Mouse (Mus musculus): ENCODE measurements around the gene B9d1.

The B9d1 gene

GRCm38 (mm10) chr11:61504713-61505257 is at the start of gene B9d1:
Gene B9d1, plus strand, starts transcription at chr11:61505144.
- DNase-seq (ENCODE audit: low spot score in 2 of 2): peak; percentile 95 to 99

DNA sequence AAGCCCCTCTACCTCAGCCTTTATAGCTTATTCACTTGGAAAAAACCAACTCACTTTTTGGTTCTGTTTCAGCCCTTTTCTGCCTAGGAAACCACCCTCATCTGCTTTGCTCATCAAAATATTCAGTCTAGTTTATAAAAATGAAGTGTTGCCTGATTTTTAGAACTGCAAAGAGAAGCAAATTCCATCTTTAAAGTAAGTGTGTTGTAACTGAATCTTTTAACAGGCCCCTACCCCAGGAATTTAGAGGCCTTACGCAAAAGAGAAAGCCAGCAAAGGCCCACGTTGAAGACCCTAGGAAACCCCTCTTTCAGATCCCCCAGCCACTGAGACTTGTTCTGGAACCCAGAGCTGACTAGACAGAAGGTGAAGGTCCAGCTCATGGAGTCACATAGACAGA is 40.9 kb upstream of the B9d1 start:
- no peak for DNase-seq (ENCODE audit: low spot score in 2 of 2)

GRCm38 (mm10) chr11:61465422-61465821 is 39.5 kb upstream of the B9d1 start:
- no peak for DNase-seq (ENCODE audit: low spot score in 2 of 2)

DNA sequence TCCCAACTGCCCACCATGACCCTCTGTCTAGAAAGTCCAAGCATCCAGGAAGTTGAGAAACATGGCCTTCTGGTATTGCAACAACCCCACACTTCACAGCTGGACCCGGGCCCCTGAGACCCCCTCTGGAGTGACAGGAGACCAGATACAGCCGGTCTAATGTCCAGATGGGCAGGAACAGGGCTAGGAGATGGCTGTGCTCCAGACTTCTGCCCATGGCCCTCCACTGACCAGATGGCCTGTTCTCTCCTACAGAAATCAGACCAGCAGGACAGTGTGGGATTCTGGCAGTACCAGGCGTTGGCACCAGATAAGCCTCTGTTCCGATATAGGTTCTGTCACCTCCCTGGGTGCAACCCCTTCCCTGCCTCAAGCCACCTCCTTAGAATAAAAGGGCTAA is 36.4 kb upstream of the B9d1 start:
- no peak for DNase-seq (ENCODE audit: low spot score in 2 of 2)

DNA sequence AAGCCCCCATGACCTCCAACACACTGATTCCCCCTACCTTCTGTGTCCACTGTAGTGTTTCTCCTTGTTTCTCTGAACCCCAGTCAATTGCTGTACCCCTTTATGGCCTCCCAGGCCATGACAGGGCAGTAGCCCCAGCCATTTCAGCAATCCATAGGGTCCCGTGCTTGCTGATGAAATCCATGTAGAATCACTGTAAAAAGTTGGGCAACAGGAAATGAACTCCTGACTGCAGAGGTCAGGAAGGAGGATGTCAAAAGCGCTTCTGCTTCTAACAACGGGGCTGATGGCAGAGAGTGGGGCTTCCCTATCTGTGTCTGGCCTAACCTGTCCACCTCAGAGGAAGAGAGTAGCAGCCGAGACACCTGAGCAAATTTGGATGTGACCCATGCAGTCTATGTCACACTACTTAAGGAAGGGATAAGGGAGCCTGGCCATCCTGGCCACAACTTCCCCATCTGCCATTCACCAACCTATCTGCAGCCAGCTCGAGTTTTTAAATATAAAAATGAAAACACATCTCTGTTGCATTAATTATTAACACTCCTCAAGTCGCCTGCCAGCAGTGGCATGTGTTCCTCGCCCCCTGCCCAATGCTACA is 35.5 kb upstream of the B9d1 start:
- DNase-seq (ENCODE audit: low spot score in 2 of 2): no peak

GRCm38 (mm10) chr11:61470880-61471279 is 34.1 kb upstream of the B9d1 start:
- no peak for DNase-seq (ENCODE audit: low spot score in 2 of 2)

DNA sequence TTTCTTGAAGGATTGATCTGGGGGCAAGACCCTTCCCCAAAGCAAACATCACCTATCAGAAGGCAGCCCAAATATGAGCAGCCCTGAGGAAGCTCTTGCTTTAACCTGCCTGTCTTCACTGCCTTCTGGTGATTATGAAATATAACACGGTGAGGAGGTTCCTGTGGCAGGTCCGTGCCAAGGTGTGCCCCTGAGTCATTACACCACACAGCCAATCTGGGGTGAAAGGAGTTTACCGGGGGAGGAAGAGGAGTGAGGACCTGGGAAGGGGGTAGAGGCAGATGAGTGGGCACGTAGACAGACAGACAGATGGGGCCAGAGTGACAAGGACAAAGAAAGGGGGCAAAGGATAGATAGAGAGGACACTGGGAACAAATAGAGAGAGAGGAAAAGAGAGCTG is 31.3 kb upstream of the B9d1 start:
- no peak for DNase-seq (ENCODE audit: low spot score in 2 of 2)

- DNase-seq (ENCODE audit: low spot score in 2 of 2): peak in 1 of 2 experiments; percentile 47
These were observed 28.1 kb upstream of the B9d1 start for GRCm38 (mm10) chr11:61476786-61477382.

- DNase-seq (ENCODE audit: low spot score in 2 of 2): no peak
These were observed 27.1 kb upstream of the B9d1 start for GRCm38 (mm10) chr11:61477566-61478508.

DNA sequence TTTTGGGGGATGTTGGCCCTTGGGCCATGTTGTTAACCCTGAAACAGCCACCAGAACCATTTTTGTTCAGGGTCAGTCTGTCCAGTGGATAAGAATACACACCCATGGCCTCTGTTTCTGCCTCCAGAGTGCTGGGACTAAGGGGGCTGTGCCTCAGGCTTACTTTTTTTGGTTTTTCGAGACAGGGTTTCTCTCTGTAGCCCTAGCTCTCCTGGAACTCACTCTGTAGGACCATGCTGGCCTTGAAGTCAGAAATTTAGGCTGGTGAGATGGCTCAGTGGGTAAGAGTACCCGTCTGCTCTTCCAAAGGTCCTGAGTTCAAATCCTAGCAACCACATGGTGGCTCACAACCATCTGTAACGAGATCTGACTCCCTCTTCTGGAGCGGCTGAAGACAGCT is 26.2 kb upstream of the B9d1 start:
- no peak for DNase-seq (ENCODE audit: low spot score in 2 of 2)

DNA sequence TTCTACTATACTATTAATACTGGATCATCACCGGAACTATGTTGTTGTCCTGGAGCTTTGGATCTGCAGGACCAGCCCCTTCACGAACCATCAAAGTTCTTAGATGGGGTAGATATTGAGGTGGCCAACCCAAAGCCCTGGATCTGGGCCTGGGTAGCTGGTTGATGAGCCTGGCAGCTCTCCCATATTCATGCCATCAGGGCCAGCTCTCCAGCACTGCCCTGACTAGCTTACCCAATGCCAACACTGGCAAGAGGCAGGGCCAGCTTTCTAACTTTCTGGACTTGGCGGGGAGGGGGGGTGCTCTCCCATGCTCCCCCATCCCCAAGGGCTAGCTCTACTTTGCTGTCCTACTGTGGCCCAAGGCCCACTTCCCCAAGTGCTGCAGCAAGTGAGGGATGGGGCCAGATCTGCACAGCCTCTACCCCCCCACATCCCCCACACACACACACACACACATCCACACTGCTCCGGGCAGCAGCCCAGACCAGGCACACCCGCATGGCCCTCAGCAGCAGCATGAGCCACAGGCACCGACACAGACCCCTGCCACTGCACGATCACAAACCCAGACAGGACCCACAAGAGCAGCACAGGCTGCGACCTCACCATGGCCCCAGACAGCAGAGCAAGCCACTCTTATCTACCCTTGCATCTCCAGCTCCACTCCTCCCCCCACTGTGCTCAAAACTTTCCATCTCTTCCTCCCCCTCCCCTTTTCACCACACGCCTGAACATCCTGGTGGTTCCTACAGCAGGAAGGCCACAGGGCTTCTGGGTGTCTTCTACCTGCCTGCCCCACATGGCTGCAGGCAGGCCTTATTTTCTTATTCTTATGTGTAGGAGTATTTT is 23.5 kb upstream of the B9d1 start:
- no peak for DNase-seq (ENCODE audit: low spot score in 2 of 2)

GRCm38 (mm10) chr11:61483226-61483845 is 21.6 kb upstream of the B9d1 start:
- DNase-seq (ENCODE audit: low spot score in 2 of 2): no peak

DNA sequence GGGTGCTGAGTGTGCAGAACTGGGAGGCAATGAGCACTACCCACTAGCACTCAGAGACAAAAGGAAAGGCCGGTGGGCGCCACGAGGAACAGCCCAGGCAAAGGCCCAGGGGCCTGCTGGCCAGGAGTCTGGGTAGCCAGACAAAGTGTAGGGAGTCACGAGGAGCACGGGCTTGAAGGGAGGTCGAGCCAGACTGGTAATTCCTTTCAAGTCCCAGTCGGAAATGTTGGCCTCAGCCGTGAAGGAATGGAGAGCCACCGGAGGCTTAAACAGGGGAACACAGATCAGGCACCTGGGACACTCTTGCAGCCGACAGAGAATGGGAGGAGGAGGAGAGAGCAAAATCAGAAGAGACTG is 20.7 kb upstream of the B9d1 start:
- no peak for DNase-seq (ENCODE audit: low spot score in 2 of 2)

DNA sequence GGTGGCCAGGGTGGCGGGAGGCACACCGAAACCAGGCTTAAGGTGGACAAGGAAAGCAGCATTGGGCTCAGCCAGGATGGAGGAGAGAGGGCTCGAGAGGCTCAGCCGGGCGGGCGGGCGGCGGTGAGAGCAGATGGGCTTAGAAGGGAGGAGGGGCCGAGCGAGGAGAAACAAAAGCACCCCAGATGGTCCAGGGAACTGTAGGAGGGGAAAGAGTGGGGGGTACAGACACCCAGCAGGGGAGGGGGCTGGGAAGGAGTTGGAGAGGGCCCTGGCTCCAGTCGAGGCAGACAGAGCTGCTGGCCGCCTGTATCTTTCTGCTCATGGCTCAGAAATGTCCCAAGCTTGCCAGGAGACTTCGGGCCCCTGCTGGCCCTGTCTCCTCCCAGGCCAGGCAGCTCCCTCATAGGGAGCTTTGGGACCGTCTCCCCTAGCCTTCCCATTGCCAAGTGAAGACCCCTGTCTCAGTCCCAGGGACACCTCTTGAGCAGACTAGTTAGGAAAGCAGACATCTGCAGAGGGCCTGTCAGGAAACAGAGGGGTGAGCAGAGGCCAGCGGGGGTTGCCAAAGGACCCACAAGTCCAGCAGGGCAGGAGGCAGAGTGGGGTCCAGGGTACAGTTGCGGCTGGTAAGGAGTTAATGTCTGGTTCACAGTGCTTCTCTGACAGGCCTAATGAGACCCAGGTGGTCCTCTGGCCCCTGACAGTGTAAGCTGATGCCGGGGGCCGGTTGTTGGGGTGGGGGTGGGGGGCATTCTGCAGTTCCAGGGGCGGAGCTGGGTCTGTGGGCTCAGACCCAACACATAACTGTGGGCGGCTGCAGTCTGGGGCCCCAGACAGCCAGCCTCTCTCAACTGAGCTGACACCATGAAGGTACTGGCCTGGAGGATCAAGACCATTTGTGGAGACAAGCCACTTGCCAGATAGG is 20.1 kb upstream of the B9d1 start, which contains the start of gene Mfap4:
Mfap4 (plus strand) TSS at position 819 of the 928 bp plus-strand sequence.
- DNase-seq (ENCODE audit: low spot score in 2 of 2): peak in 1 of 2 experiments; percentile 75

GRCm38 (mm10) chr11:61485541-61486457 is 19.1 kb upstream of the B9d1 start:
- no peak for DNase-seq (ENCODE audit: low spot score in 2 of 2)

- no peak for DNase-seq (ENCODE audit: low spot score in 2 of 2)
These were observed 18.3 kb upstream of the B9d1 start for GRCm38 (mm10) chr11:61486458-61487219.

GRCm38 (mm10) chr11:61487401-61487800 is 17.5 kb upstream of the B9d1 start:
- peak in 1 of 2 experiments; percentile 46 for DNase-seq (ENCODE audit: low spot score in 2 of 2)

- no peak for DNase-seq (ENCODE audit: low spot score in 2 of 2)
These were observed 17.0 kb upstream of the B9d1 start for GRCm38 (mm10) chr11:61487936-61488335.
